Mouse (Mus musculus): ENCODE measurements around the gene Dmxl2. TPM values are rescaled to one million over a fixed set of nuclear protein-coding genes. Genes with fewer than 3 reads are reported as not detected.

Dmxl2 gene
- polyA plus RNA-seq, 1 experiment from 2014 or later, result 1.8 TPM

- H3K9ac ChIP-seq (ENCODE audit: low read length), result no peak overlapping the region
- no peak for TF ChIP-seq EP300 (optimal IDR thresholded peaks at IDR 0.05)
- no peak for TF ChIP-seq CTCF (IDR thresholded peaks at IDR 0.05; ENCODE audit: low read depth)
- H3K4me3 ChIP-seq (ENCODE audit: low read depth, low read length), result no peak overlapping the region
- H3K4me2 ChIP-seq (replicated peaks; ENCODE audit: low read depth), result no peak overlapping the region
- H3K27ac ChIP-seq (replicated peaks), result no peak overlapping the region
- no peaks in the 10 kb centered on the region for H3K9me3 ChIP-seq (ENCODE audit: control insufficient read depth, low read length)
- DNase-seq (ENCODE audit: low spot score) (no peak), ATAC-seq (ENCODE audit: low FRiP score, low TSS enrichment) (no peak)
- no peaks in the 10 kb centered on the region for H3K27me3 ChIP-seq (ENCODE audit: control insufficient read depth, insufficient read depth, low read length)
- WGBS, result 84% methylated on average over 1 of the region's 1 CpGs
- no peaks in the 10 kb centered on the region for H3K36me3 ChIP-seq (ENCODE audit: control insufficient read depth, insufficient read depth, low read length)
- no peaks in the 10 kb centered on the region for H3K4me1 ChIP-seq (replicated peaks; ENCODE audit: control insufficient read depth, insufficient read depth)
Measured at GRCm38 (mm10) chr9:54479054-54479453, 22.4 kb downstream of the Dmxl2 start.

DNA sequence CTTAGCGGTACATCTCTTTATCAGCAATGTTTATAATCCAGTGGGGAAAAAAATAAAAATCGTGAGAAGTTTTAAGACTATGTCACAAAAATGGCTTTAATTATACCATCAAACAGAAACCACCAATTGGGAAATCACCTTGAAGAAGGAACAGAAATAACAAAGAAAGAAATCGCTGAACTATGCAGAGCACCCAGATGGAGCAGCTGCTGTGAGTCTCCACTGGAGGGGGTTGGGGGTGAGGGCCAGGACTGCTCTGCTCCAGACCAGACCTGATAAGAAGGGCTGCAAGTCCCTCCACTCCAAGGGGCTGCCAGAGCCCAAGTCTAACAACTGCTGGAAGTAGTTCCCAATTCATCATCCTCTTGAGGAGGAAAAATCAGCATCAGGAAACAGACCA is 23.3 kb downstream of the Dmxl2 start:
- H3K9ac ChIP-seq (ENCODE audit: low read length), result no peak overlapping the region
- no peak for ATAC-seq (ENCODE audit: low FRiP score, low TSS enrichment)
- H3K4me3 ChIP-seq (ENCODE audit: low read depth, low read length), result no peak overlapping the region
- no peak overlapping the region for H3K4me2 ChIP-seq (replicated peaks; ENCODE audit: low read depth)
- DNase-seq (ENCODE audit: low spot score), result no peak
- 57% methylated on average over 3 of the region's 3 CpGs for WGBS
- H3K9me3 ChIP-seq (ENCODE audit: control insufficient read depth, low read length), result no peaks in the 10 kb centered on the region
- no peaks in the 10 kb centered on the region for H3K27me3 ChIP-seq (ENCODE audit: control insufficient read depth, insufficient read depth, low read length)
- no peak overlapping the region for H3K27ac ChIP-seq (replicated peaks)
- no peaks in the 10 kb centered on the region for H3K36me3 ChIP-seq (ENCODE audit: control insufficient read depth, insufficient read depth, low read length)
- H3K4me1 ChIP-seq (replicated peaks; ENCODE audit: control insufficient read depth, insufficient read depth), result no peaks in the 10 kb centered on the region
- TF ChIP-seq CTCF (IDR thresholded peaks at IDR 0.05; ENCODE audit: low read depth) (no peak), EP300 (optimal IDR thresholded peaks at IDR 0.05) (no peak)

DNA sequence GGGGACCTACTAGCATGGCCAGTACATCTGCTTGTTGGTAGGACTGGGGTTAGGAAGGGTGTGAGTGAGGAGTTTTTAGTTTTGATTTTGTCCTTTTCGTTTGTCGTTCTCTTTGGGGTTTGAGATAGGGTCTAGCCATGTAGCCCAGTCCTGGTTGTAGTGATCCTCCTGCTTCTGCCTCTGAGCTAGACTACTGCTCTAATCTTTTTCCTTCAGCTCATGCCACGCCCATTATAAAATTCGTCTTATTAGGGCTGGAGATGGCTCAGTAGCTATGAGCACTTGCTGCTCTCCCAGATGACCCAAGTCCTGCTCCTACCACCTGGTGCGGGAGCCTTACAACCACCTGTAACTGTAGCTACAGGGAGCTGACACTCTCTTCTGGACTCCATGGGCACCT is 26.9 kb downstream of the Dmxl2 start:
- TF ChIP-seq EP300 (optimal IDR thresholded peaks at IDR 0.05) (no peak), CTCF (IDR thresholded peaks at IDR 0.05; ENCODE audit: low read depth) (no peak)
- H3K4me1 ChIP-seq (replicated peaks; ENCODE audit: control insufficient read depth, insufficient read depth), result no peaks in the 10 kb centered on the region
- H3K27me3 ChIP-seq (ENCODE audit: control insufficient read depth, insufficient read depth, low read length), result no peaks in the 10 kb centered on the region
- 85% methylated on average over 5 of the region's 5 CpGs for WGBS
- H3K27ac ChIP-seq (replicated peaks), result no peak overlapping the region
- ATAC-seq (ENCODE audit: low FRiP score, low TSS enrichment), result no peak
- H3K9me3 ChIP-seq (ENCODE audit: control insufficient read depth, low read length), result no peaks in the 10 kb centered on the region
- H3K9ac ChIP-seq (ENCODE audit: low read length), result no peak overlapping the region
- no peak overlapping the region for H3K4me3 ChIP-seq (ENCODE audit: low read depth, low read length)
- DNase-seq (ENCODE audit: low spot score), result no peak
- no peak overlapping the region for H3K4me2 ChIP-seq (replicated peaks; ENCODE audit: low read depth)
- H3K36me3 ChIP-seq (ENCODE audit: control insufficient read depth, insufficient read depth, low read length), result no peaks in the 10 kb centered on the region

DNA sequence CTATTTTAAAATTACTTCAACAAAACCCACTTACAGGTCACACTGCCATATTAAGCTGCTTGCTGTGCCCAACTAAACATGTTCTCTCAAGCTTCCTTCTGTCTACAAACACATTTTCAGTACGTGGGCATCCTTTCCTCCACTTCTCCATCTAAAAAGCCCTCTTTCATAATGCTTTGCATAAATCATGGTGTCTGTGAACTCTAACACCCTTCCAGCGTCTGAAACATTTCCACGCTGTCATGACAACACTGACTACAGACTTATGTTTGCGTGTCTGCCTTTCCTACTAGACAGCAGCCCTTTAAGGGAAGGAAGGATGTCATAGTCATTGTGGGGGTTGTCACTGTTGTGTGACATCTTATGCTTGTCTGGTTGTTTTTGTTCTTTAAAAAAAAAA is 27.4 kb downstream of the Dmxl2 start:
- ATAC-seq (ENCODE audit: low FRiP score, low TSS enrichment), result no peak
- H3K9ac ChIP-seq (ENCODE audit: low read length), result no peak overlapping the region
- no peak overlapping the region for H3K4me3 ChIP-seq (ENCODE audit: low read depth, low read length)
- H3K27ac ChIP-seq (replicated peaks), result no peak overlapping the region
- no peak for DNase-seq (ENCODE audit: low spot score)
- no peaks in the 10 kb centered on the region for H3K27me3 ChIP-seq (ENCODE audit: control insufficient read depth, insufficient read depth, low read length)
- 46% methylated on average over 4 of the region's 4 CpGs for WGBS
- H3K36me3 ChIP-seq (ENCODE audit: control insufficient read depth, insufficient read depth, low read length), result no peaks in the 10 kb centered on the region
- TF ChIP-seq CTCF (IDR thresholded peaks at IDR 0.05; ENCODE audit: low read depth), result no peak
- no peak for TF ChIP-seq EP300 (optimal IDR thresholded peaks at IDR 0.05)
- no peaks in the 10 kb centered on the region for H3K4me1 ChIP-seq (replicated peaks; ENCODE audit: control insufficient read depth, insufficient read depth)
- H3K9me3 ChIP-seq (ENCODE audit: control insufficient read depth, low read length), result no peaks in the 10 kb centered on the region
- no peak overlapping the region for H3K4me2 ChIP-seq (replicated peaks; ENCODE audit: low read depth)

DNA sequence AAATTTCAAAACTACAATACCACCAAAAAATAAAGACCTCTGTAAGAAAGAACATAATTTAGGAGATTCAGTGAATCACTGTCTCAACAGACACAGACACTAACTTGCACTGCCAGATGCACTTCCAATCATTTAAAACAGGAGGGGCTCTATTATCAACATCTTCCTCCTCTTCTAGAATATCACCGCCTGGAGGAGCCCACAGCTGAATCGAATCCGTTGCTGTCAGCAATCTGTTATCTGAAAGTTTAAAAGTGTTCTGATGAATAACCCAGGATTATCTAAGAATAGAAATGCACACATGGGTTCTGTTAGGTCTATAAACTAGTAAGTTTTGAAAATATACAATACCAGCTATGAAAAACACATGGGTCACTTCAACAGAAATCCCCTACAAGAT is 28.6 kb downstream of the Dmxl2 start:
- WGBS, result 26% methylated on average over 3 of the region's 3 CpGs
- Histone ChIP-seq H3K4me2 (replicated peaks; ENCODE audit: low read depth) (no peak overlapping the region), H3K4me1 (replicated peaks; ENCODE audit: control insufficient read depth, insufficient read depth) (no peaks in the 10 kb centered on the region), H3K36me3 (ENCODE audit: control insufficient read depth, insufficient read depth, low read length) (no peaks in the 10 kb centered on the region), H3K4me3 (ENCODE audit: low read depth, low read length) (no peak overlapping the region), H3K9me3 (ENCODE audit: control insufficient read depth, low read length) (no peaks in the 10 kb centered on the region), H3K27ac (replicated peaks) (no peak overlapping the region), H3K27me3 (ENCODE audit: control insufficient read depth, insufficient read depth, low read length) (no peaks in the 10 kb centered on the region), H3K9ac (ENCODE audit: low read length) (no peak overlapping the region)
- ATAC-seq (ENCODE audit: low FRiP score, low TSS enrichment), result no peak
- no peak for DNase-seq (ENCODE audit: low spot score)
- no peak for TF ChIP-seq EP300 (optimal IDR thresholded peaks at IDR 0.05)
- no peak for TF ChIP-seq CTCF (IDR thresholded peaks at IDR 0.05; ENCODE audit: low read depth)

GRCm38 (mm10) chr9:54469339-54469738 is 32.1 kb downstream of the Dmxl2 start:
- ATAC-seq (ENCODE audit: low FRiP score, low TSS enrichment) (no peak), DNase-seq (ENCODE audit: low spot score) (no peak)
- TF ChIP-seq CTCF (IDR thresholded peaks at IDR 0.05; ENCODE audit: low read depth), result no peak
- TF ChIP-seq EP300 (optimal IDR thresholded peaks at IDR 0.05), result no peak
- H3K27me3 ChIP-seq (ENCODE audit: control insufficient read depth, insufficient read depth, low read length), result no peaks in the 10 kb centered on the region
- H3K9me3 ChIP-seq (ENCODE audit: control insufficient read depth, low read length), result no peaks in the 10 kb centered on the region
- no peak overlapping the region for H3K27ac ChIP-seq (replicated peaks)
- H3K4me2 ChIP-seq (replicated peaks; ENCODE audit: low read depth), result no peak overlapping the region
- 85% methylated on average over 2 of the region's 2 CpGs for WGBS
- H3K4me1 ChIP-seq (replicated peaks; ENCODE audit: control insufficient read depth, insufficient read depth), result no peaks in the 10 kb centered on the region
- H3K36me3 ChIP-seq (ENCODE audit: control insufficient read depth, insufficient read depth, low read length), result no peaks in the 10 kb centered on the region
- H3K4me3 ChIP-seq (ENCODE audit: low read depth, low read length), result no peak overlapping the region
- no peak overlapping the region for H3K9ac ChIP-seq (ENCODE audit: low read length)

Measured in stomach, postnatal 0 days (tissue).